Mouse (Mus musculus): ENCODE results near the gene Elf5.

DNA sequence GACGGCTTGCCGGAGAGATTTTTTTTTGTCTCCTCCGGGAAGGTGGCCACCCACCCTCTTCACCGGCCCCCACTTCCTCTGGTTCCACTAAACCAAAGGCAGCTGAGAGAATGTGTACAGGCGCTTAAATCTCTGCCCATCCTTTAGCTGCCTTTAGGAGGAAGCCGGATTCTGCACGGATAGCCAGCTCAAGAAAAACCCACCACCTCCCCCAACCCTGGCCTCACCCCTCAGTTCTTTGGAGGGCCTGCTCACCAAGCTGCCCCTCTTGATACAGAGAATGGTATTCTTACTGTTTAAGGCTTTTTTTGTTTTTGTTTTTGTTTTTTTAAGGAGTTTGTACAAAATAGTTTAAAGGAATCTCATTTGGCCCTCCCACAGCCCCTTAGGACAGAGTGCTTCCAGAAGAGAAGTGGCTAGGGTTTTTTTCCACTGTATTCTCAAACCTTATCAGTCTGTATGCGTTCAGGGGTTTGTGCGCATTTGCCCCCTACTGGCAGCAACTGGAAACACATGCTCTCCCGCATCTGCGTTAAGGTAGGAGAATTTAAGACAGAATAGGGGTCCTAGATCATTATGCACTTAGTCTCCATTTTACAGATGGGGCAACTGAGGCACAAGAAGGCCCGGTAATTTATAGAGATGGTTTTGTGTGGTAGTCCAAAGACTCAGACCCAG, 13.0 kb downstream of the Elf5 start:
- TF ChIP-seq CTCF (IDR thresholded peaks at IDR 0.05; ENCODE audit: low read depth, low read length), result peak; percentile 61
- TF ChIP-seq POLR2A (IDR thresholded peaks at IDR 0.05; ENCODE audit: borderline replicate concordance, low read depth, low read length), result no peak
